Mouse (Mus musculus): ENCODE data around the gene Mfsd11. TPM values are rescaled to one million over a fixed set of nuclear protein-coding genes. Genes with fewer than 3 reads are reported as not detected.

The Mfsd11 gene
- polyA plus RNA-seq, 1 experiment from 2014 or later = 11.8 TPM

DNA sequence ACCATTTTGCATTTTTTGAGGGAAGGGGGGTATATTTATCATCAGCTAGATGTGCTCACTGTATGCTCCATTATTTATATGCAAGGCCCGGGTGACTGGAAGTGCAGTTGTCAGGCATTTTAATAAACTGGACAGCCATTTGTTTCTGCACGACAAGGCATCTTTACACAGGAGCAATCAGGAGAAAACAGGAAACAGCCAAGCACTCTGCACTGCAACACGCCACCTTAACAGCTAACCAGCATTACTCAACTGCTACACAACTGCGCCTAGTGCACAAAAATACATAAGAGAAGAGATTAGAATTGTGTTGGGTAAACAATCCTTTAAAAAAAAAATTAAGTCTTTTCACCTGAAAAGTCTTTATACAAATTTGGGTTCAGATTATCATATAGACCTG lies 2.2 kb upstream of the Mfsd11 start:
- no peaks in the 10 kb centered on the region for H3K9me3 ChIP-seq (replicated peaks)
- ATAC-seq (ENCODE audit: insufficient read depth) = no peak
- H3K4me1 ChIP-seq (replicated peaks) = peaks cover 48% of the 10 kb centered on the region
- H3K4me2 ChIP-seq = peak overlapping the region; percentile 85
- no peaks in the 10 kb centered on the region for H3K27me3 ChIP-seq
- H3K36me3 ChIP-seq (replicated peaks) = peaks cover 54% of the 10 kb centered on the region
- peak overlapping the region; percentile 99 for H3K4me3 ChIP-seq (replicated peaks)
- no peak overlapping the region for H3K9ac ChIP-seq
- H3K27ac ChIP-seq (replicated peaks) = peak overlapping the region; percentile 41; the same call in 1 of the 2 replicates
- 17% methylated on average over 4 of the region's 4 CpGs for WGBS (ENCODE audit: insufficient replicate concordance)

- Histone ChIP-seq H3K4me1 (replicated peaks) (peaks cover 43% of the 10 kb centered on the region), H3K9ac (peak overlapping the region; percentile 98), H3K27ac (replicated peaks) (peak overlapping the region; percentile 99), H3K4me2 (peak overlapping the region; percentile 85), H3K36me3 (replicated peaks) (peaks cover 54% of the 10 kb centered on the region), H3K4me3 (replicated peaks) (peak overlapping the region; percentile 99), H3K9me3 (replicated peaks) (no peaks in the 10 kb centered on the region), H3K27me3 (no peaks in the 10 kb centered on the region)
- no peak for ATAC-seq (ENCODE audit: insufficient read depth)
- WGBS (ENCODE audit: insufficient replicate concordance) = 15% methylated on average over 6 of the region's 6 CpGs
Observed at GRCm38 (mm10) chr11:116850833-116851477, 1.3 kb upstream of the Mfsd11 start.

GRCm38 (mm10) chr11:116851576-116852290 lies 507 bp upstream of the Mfsd11 start:
- under 1% methylated on average over 29 of the region's 29 CpGs for WGBS (ENCODE audit: insufficient replicate concordance)
- Histone ChIP-seq H3K36me3 (replicated peaks) (peaks cover 49% of the 10 kb centered on the region), H3K4me2 (peak overlapping the region; percentile 85), H3K27ac (replicated peaks) (peak overlapping the region; percentile 99), H3K9me3 (replicated peaks) (no peaks in the 10 kb centered on the region), H3K9ac (peak overlapping the region; percentile 98), H3K4me1 (replicated peaks) (peaks cover 41% of the 10 kb centered on the region), H3K4me3 (replicated peaks) (peak overlapping the region; percentile 99), H3K27me3 (no peaks in the 10 kb centered on the region)
- no peak for ATAC-seq (ENCODE audit: insufficient read depth)

DNA sequence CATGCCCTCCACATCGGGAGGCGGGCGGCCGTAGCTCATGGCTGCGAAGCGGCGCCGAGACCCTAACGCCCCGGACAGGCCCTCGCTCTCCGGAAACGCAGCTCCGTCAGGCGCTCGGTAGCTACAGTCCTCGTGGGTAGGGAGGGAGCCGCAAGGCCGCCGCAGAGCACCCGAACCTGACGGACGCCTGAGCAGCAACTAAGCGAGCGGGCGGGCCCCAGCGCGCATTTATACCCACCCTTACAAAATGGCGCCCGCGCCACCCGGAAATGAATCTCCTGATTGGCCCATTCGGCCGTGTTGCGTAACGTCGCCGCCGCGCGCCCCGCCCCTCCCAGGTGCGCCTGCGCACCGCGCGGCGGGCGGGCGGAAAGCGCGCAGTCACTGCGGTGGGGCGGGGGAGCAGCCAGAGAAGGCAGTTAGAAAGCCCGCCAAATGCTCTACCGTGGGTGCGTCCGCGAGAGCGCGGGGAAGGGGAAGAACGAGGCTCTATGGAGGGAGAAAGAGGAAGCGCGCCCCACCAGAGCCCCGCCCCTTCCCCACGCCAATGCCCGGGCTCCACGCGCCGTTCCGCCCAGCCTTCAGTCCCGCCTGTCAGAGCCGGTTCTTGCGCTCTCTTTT lies 761 bp downstream of the Mfsd11 start, which contains the start of gene Srsf2:
Srsf2 (minus strand) TSS at position 204 of the 621 bp plus-strand sequence.
- Histone ChIP-seq H3K27me3 (no peaks in the 10 kb centered on the region), H3K9ac (peak within 1 kb of the TSS; percentile 98), H3K27ac (replicated peaks) (peak within 1 kb of the TSS; percentile 99), H3K36me3 (replicated peaks) (peaks cover 39% of the 10 kb centered on the region), H3K9me3 (replicated peaks) (no peaks in the 10 kb centered on the region), H3K4me2 (peak within 1 kb of the TSS; percentile 85), H3K4me3 (replicated peaks) (peak within 1 kb of the TSS; percentile 99), H3K4me1 (replicated peaks) (peaks cover 29% of the 10 kb centered on the region)
- ATAC-seq (ENCODE audit: insufficient read depth) = peak; percentile 79
- WGBS (ENCODE audit: insufficient replicate concordance) = under 1% methylated on average over 71 of the region's 74 CpGs

DNA sequence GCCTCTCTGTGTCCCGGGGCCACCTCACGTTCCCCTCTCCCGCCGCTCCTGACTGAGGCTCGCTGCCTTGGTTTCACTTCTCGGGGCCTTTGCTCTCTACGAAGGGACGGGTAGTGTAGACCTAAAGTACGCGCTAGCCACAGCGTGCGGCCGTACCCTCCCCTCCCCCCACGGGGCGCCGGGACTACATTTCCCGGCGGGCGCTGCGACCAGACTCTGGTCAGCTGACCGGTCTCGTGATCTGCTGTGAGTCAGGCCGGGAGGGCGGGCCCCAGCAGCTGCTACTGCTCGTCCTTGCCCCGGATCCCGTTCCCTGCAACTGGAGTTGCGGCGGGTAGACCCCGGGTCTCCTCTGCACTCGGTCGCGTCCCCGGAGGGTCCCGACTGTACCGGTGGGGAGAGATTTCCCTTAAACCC lies 1.3 kb downstream of the Mfsd11 start:
- Histone ChIP-seq H3K9me3 (replicated peaks) (no peaks in the 10 kb centered on the region), H3K4me3 (replicated peaks) (peak overlapping the region; percentile 99), H3K36me3 (replicated peaks) (peaks cover 33% of the 10 kb centered on the region), H3K27me3 (no peaks in the 10 kb centered on the region), H3K4me2 (peak overlapping the region; percentile 85), H3K9ac (peak overlapping the region; percentile 89), H3K4me1 (replicated peaks) (peaks cover 26% of the 10 kb centered on the region), H3K27ac (replicated peaks) (peak overlapping the region; percentile 99)
- ATAC-seq (ENCODE audit: insufficient read depth) = peak; percentile 82
- WGBS (ENCODE audit: insufficient replicate concordance) = under 1% methylated on average over 36 of the region's 36 CpGs

- peak overlapping the region; percentile 85 for H3K4me2 ChIP-seq
- no peaks in the 10 kb centered on the region for H3K27me3 ChIP-seq
- H3K9ac ChIP-seq = peak overlapping the region; percentile 89
- 22% methylated on average over 10 of the region's 10 CpGs for WGBS (ENCODE audit: insufficient replicate concordance)
- H3K27ac ChIP-seq (replicated peaks) = peak overlapping the region; percentile 99
- H3K9me3 ChIP-seq (replicated peaks) = no peaks in the 10 kb centered on the region
- peak overlapping the region; percentile 99 for H3K4me3 ChIP-seq (replicated peaks)
- peaks cover 33% of the 10 kb centered on the region for H3K36me3 ChIP-seq (replicated peaks)
- ATAC-seq (ENCODE audit: insufficient read depth) = no peak
- peaks cover 23% of the 10 kb centered on the region for H3K4me1 ChIP-seq (replicated peaks)
Observed at GRCm38 (mm10) chr11:116854279-116854678, 2.0 kb downstream of the Mfsd11 start.

DNA sequence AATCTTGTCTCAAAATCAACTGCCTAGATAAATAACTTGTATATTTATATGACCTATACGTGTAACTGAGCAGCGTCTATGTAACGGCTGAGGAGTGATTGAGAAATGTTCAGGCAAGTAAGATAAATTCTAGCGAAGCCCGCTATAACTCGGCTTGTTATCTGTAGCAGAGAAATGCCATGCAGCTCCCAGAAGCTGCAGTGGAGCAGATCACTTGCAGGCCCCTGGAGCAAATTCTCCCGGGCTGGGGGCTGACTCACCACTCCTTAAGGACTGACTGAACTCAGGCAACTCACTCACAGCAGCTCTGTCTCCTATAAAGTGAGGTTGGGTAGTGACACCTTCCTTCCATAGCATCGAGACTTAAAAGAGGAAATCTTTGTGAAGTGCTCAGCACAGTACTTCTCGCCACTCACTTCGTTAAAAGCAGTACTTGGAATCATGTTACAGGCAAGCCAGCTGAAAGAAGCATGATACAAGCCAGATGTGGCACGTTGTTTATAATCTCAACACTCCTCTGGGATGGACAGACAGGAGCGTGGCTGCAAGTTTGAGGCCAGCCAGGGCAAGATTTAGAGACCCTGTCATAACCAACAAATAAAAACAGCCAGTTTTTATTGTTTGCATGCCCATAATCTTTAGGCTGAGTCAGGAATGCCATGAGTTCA lies 5.1 kb downstream of the Mfsd11 start:
- Histone ChIP-seq H3K27ac (replicated peaks) (no peak overlapping the region), H3K4me2 (no peak overlapping the region), H3K4me3 (replicated peaks) (no peak overlapping the region), H3K9me3 (replicated peaks) (no peaks in the 10 kb centered on the region), H3K9ac (no peak overlapping the region), H3K27me3 (no peaks in the 10 kb centered on the region), H3K36me3 (replicated peaks) (peaks cover 32% of the 10 kb centered on the region), H3K4me1 (replicated peaks) (peaks cover 14% of the 10 kb centered on the region)
- no peak for ATAC-seq (ENCODE audit: insufficient read depth)
- 61% methylated on average over 12 of the region's 12 CpGs for WGBS (ENCODE audit: insufficient replicate concordance)

- WGBS (ENCODE audit: insufficient replicate concordance) = 68% methylated on average over 10 of the region's 10 CpGs
Observed at GRCm38 (mm10) chr11:116864444-116864843, 12.2 kb downstream of the Mfsd11 start.

DNA sequence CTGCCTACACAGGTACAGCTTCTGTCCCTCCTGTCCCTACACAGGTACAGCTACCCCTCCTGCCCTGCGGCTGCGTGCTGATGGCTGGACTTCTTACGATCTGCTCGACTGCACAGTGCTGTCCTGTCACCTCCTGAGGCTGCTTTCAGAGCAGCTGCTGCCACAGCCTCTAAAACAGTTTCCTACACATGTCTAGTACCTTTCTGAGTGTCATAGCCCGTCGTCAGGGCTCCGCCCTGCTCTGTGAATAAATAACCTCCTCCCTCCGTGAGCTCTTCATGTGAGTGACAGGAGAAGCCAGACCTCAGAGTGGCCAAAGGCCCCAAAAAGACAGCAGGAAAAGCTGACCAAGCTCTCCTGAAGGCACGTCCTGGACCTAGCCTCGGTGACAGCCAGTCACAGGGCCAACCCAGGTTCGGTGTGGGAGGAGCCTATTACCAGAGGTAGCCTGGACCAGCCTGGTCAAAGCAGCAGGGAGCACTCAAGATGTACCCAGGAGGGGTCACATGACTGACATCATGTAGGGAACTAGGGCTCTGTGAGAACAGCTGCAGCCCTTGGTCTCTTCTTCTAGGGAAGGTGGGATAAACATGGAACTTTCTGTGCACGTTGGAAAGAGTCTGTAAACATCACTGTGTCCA lies 13.8 kb downstream of the Mfsd11 start:
- Histone ChIP-seq H3K27ac (replicated peaks) (no peak overlapping the region), H3K9ac (no peak overlapping the region), H3K4me2 (no peak overlapping the region), H3K4me3 (replicated peaks) (no peak overlapping the region), H3K36me3 (replicated peaks) (peaks cover 38% of the 10 kb centered on the region), H3K4me1 (replicated peaks) (no peaks in the 10 kb centered on the region; the same call in 1 of the 2 replicates), H3K27me3 (no peaks in the 10 kb centered on the region), H3K9me3 (replicated peaks) (no peaks in the 10 kb centered on the region)
- WGBS (ENCODE audit: insufficient replicate concordance) = 68% methylated on average over 12 of the region's 12 CpGs
- no peak for ATAC-seq (ENCODE audit: insufficient read depth)

More at GRCm38 (mm10) chr11:116864444-116864843, 12.2 kb downstream of the Mfsd11 start:
- no peaks in the 10 kb centered on the region for H3K27me3 ChIP-seq
- H3K9me3 ChIP-seq (replicated peaks) = no peaks in the 10 kb centered on the region
- H3K4me1 ChIP-seq (replicated peaks) = no peaks in the 10 kb centered on the region; the same call in 1 of the 2 replicates
- no peak overlapping the region for H3K4me2 ChIP-seq
- peaks cover 45% of the 10 kb centered on the region for H3K36me3 ChIP-seq (replicated peaks)
- H3K9ac ChIP-seq = no peak overlapping the region
- no peak overlapping the region for H3K4me3 ChIP-seq (replicated peaks)
- no peak for ATAC-seq (ENCODE audit: insufficient read depth)
- no peak overlapping the region for H3K27ac ChIP-seq (replicated peaks)

- 56% methylated on average over 3 of the region's 3 CpGs for WGBS (ENCODE audit: insufficient replicate concordance)
- H3K36me3 ChIP-seq (replicated peaks) = peaks cover 36% of the 10 kb centered on the region
- no peak for ATAC-seq (ENCODE audit: insufficient read depth)
Observed at GRCm38 (mm10) chr11:116868129-116868528, 15.9 kb downstream of the Mfsd11 start.

More at GRCm38 (mm10) chr11:116868129-116868528, 15.9 kb downstream of the Mfsd11 start:
- Histone ChIP-seq H3K27ac (replicated peaks) (no peak overlapping the region), H3K4me2 (no peak overlapping the region), H3K27me3 (no peaks in the 10 kb centered on the region), H3K9me3 (replicated peaks) (no peaks in the 10 kb centered on the region), H3K4me3 (replicated peaks) (no peak overlapping the region), H3K9ac (no peak overlapping the region), H3K4me1 (replicated peaks) (no peaks in the 10 kb centered on the region; the same call in 1 of the 2 replicates)
